Mouse (Mus musculus) liver, postnatal 0 days (tissue): Measurements from ENCODE around the gene Skil. TPM values are rescaled to one million over a fixed set of nuclear protein-coding genes. Genes with fewer than 3 reads are reported as not detected.

Experiments
- ATAC-seq: fragments of 200-750 bp; cut with Nextera tagmentation; 2 replicates; pipeline ENCODE4 v1.8.0; 2017; ENCODE audit warnings: mild to moderate bottlenecking, moderate library complexity
- DNase-seq: peaks from one replicate; pipeline ENCODE4 v3.0.0-alpha.2; 2016
- H3K27ac ChIP-seq: fragments of 300-500 bp; sonication (generic); 2 replicates; pipeline ENCODE4 v1.5.1; 2014; ENCODE audit warnings: antibody characterized with exemption, moderate library complexity, mild to moderate bottlenecking, low read depth
- H3K27me3 ChIP-seq: fragments of 300-500 bp; sonication (generic); 2 replicates; pipeline ENCODE4 v1.6.1; 2014; ENCODE audit warnings: low read length, control low read depth, mixed read lengths; ENCODE audit not compliant: insufficient read depth
- H3K36me3 ChIP-seq: fragments of 300-500 bp; sonication (generic); replicated peaks from 2 replicates; pipeline ENCODE4 v1.6.1; 2014; ENCODE audit warnings: mild to moderate bottlenecking, control low read depth, low read length, moderate library complexity, mixed read lengths; ENCODE audit not compliant: insufficient read depth
- H3K4me1 ChIP-seq: fragments of 300-500 bp; sonication (generic); 2 replicates; pipeline ENCODE4 v1.6.1; 2014; ENCODE audit warnings: antibody characterized with exemption, mild to moderate bottlenecking, control low read depth; ENCODE audit not compliant: insufficient read depth
- H3K4me2 ChIP-seq: fragments of 300-500 bp; sonication (generic); 2 replicates; pipeline ENCODE4 v1.6.1; 2014; ENCODE audit warnings: low read depth, mild to moderate bottlenecking, low read length, moderate library complexity, mixed read lengths
- H3K4me3 ChIP-seq: fragments of 300-500 bp; sonication (generic); 2 replicates; pipeline ENCODE4 v1.5.1; 2014; ENCODE audit warnings: low read depth, low read length
- H3K9ac ChIP-seq: fragments of 300-500 bp; sonication (generic); replicated peaks from 2 replicates; pipeline ENCODE4 v1.6.1; 2014; ENCODE audit warnings: mild to moderate bottlenecking, moderate library complexity
- H3K9me3 ChIP-seq: fragments of 300-500 bp; sonication (generic); 2 replicates; pipeline ENCODE4 v1.6.1; 2016; ENCODE audit warnings: mild to moderate bottlenecking, control low read depth, low read length, mixed read lengths
- CTCF ChIP-seq: sonication (generic); IDR thresholded peaks from 2 replicates; pipeline ENCODE4 v1.5.1; 2016; ENCODE audit warnings: antibody characterized with exemption, low read depth
- EP300 ChIP-seq: IDR thresholded peaks from 2 replicates; pipeline ENCODE4 v1.6.1; 2016; ENCODE audit warnings: antibody characterized with exemption, low read depth, mild to moderate bottlenecking
- WGBS: fragments of 180-500 bp; shearing (Covaris S2); extraction: QIAGEN DNeasy Blood & Tissue Kit; methylation state at CpG from one replicate; pipeline ENCODE4 v1.1.7; 2014; ENCODE audit not compliant: insufficient replicate concordance; 5-methylcytosine and 5-hydroxymethylcytosine counted together
- polyA plus RNA-seq: library from polyadenylated mRNA; unstranded; fragments of >200 nt; fragmentation: Nextera tagmentation; extraction: Ambion mirVana; gene quantifications from 2 replicates; pipeline ENCODE4 v1.2.1, GENCODE M21; 2015

Gene Skil
- polyA plus RNA-seq = 7.3 and 8.2 TPM in 2 replicates

DNA sequence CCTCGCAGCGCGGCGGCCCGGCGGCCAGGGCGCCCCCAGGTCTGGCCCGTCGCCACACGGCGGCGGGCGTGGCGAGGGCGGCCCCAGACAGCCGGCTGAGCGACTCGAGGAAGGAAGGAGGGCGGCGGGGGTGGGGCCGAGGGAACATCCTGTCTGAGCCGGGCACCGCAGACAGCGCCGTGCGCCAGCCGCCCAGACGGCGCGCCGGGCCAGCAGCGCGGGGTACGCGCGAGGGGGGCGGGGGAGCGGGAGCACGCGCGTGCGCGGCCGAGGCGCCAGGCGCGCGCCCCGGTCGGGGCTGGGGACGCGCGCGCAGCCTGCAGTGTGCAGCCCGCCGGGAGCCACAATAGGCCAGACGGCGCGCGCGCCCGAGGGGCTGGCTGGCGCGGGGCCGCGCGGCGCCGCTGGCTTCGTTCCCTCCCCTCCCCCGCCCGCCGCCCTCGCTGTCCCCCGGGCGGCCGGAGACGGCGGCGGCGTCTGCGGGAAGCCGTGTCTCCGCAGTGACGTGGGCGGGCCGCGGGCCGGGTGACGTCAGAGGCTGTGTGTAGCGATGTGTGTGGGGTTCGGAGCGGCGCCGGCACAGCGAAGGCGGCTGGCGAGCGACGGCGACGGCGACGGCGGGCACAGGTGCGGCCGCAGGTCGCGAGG is at the start of gene Skil:
TSS of gene Skil (plus strand) at position 528 of the 648 bp plus-strand sequence.
- ATAC-seq = peak; percentile 89

DNA sequence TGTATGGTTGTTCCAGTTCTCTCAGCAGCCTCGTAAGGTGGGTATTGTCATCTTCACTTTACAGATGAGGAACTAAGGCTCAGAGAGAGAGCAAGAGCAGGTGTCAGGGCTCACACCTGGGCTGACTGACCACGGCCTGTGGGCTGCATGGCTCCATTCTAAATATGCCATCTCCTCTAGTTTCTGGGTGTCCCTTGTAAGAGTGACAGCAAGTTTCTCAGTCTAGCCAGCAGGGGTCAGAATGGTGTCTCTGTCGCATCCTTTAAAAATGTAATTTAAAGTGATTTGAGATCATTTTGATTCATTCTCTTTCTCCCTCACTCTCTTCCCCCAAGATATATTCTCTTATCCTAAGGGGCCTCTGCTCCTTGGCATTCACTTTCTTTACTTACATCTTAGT is 47.6 kb upstream of the Skil start:
- ATAC-seq = no peak
- H3K4me2 ChIP-seq = no peak overlapping the region
- DNase-seq = no peak
- WGBS = 66% methylated on average over 3 of the region's 3 CpGs
- H3K36me3 ChIP-seq = peaks cover 8% of the 10 kb centered on the region; the same call in 1 of the 2 replicates
- H3K9me3 ChIP-seq = no peaks in the 10 kb centered on the region
- no peak overlapping the region for H3K4me3 ChIP-seq
- H3K27ac ChIP-seq = no peak overlapping the region
- H3K9ac ChIP-seq = no peak overlapping the region
- no peaks in the 10 kb centered on the region for H3K27me3 ChIP-seq
- TF ChIP-seq CTCF = peak; percentile 53
- TF ChIP-seq EP300 = no peak
- no peaks in the 10 kb centered on the region for H3K4me1 ChIP-seq

More for the DNA sequence above, at the start of gene Skil:
- Histone ChIP-seq H3K4me2 (peak within 1 kb of the TSS; percentile 85), H3K9me3 (no peaks in the 10 kb centered on the region), H3K27ac (peak within 1 kb of the TSS; percentile 100), H3K36me3 (no peaks in the 10 kb centered on the region), H3K27me3 (no peaks in the 10 kb centered on the region), H3K4me1 (peaks cover 31% of the 10 kb centered on the region), H3K4me3 (peak within 1 kb of the TSS; percentile 93), H3K9ac (peak within 1 kb of the TSS; percentile 96)
- WGBS = 1% methylated on average over 21 of the region's 109 CpGs
- DNase-seq = peak; percentile 96
- TF ChIP-seq CTCF (no peak), EP300 (no peak)

GRCm38 (mm10) chr3:31049087-31049486 is 45.8 kb upstream of the Skil start:
- no peaks in the 10 kb centered on the region for H3K27me3 ChIP-seq
- no peak overlapping the region for H3K9ac ChIP-seq
- H3K36me3 ChIP-seq = 0 out of 2 replicates have a peak, but pooled peaks cover 8% of the 10 kb centered on the region
- no peak for DNase-seq
- 80% methylated on average over 5 of the region's 5 CpGs for WGBS
- H3K4me2 ChIP-seq = no peak overlapping the region
- ATAC-seq = no peak
- H3K4me1 ChIP-seq = no peaks in the 10 kb centered on the region
- H3K27ac ChIP-seq = no peak overlapping the region
- TF ChIP-seq EP300 = no peak
- no peak for TF ChIP-seq CTCF
- no peak overlapping the region for H3K4me3 ChIP-seq
- H3K9me3 ChIP-seq = no peaks in the 10 kb centered on the region

DNA sequence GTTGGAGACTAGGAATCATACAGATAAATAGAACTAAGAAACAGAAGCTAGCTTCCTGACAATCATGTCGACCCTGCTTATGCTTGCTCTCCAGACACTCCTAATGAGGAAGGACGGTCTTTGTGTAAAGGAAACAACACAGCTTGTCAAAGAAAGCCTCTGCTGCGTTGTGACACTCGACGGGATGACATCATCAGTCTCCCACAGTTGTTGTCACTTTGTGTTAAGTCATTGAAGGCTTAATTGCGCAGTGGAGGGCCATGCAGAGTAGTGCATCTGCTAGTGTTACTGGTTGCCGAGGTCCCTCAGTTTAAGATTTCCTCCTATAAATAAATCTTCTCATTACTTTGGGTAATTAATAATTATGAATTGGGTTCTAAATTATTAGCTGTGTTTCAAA is 44.5 kb upstream of the Skil start:
- Histone ChIP-seq H3K36me3 (0 out of 2 replicates have a peak, but pooled peaks cover 8% of the 10 kb centered on the region), H3K27ac (no peak overlapping the region), H3K4me2 (no peak overlapping the region), H3K4me1 (no peaks in the 10 kb centered on the region), H3K4me3 (no peak overlapping the region), H3K27me3 (no peaks in the 10 kb centered on the region), H3K9ac (no peak overlapping the region), H3K9me3 (no peaks in the 10 kb centered on the region)
- 63% methylated on average over 7 of the region's 7 CpGs for WGBS
- TF ChIP-seq CTCF = no peak
- TF ChIP-seq EP300 = no peak
- ATAC-seq (no peak), DNase-seq (no peak)

GRCm38 (mm10) chr3:31051730-31052129 is 43.1 kb upstream of the Skil start:
- no peaks in the 10 kb centered on the region for H3K27me3 ChIP-seq
- DNase-seq (no peak), ATAC-seq (no peak)
- H3K4me1 ChIP-seq = peaks cover 2% of the 10 kb centered on the region; the same call in 1 of the 2 replicates
- H3K36me3 ChIP-seq = 0 out of 2 replicates have a peak, but pooled peaks cover 8% of the 10 kb centered on the region
- WGBS = 82% methylated on average over 9 of the region's 9 CpGs
- no peak overlapping the region for H3K4me3 ChIP-seq
- no peak overlapping the region for H3K4me2 ChIP-seq
- no peaks in the 10 kb centered on the region for H3K9me3 ChIP-seq
- no peak overlapping the region for H3K27ac ChIP-seq
- no peak for TF ChIP-seq CTCF
- TF ChIP-seq EP300 = no peak
- H3K9ac ChIP-seq = no peak overlapping the region

DNA sequence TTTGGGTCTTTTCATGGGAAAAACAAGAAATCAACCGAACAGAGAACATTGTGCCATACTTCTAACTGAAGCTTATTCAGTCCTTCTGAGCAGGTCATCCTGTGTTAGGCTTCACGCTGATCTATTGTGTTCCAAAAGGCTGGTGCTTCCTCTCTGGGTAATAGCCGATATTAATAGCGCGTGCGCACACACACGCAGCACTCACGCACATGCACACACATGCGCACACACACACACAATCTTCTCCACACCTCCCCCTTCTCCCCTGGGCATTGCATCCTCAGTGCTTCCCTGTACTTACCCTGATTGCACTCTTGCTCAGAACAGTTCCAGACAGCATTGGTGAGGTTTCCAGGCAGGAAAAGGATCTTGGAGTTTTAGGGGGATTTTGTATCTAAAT is 41.7 kb upstream of the Skil start:
- ATAC-seq (no peak), DNase-seq (no peak)
- TF ChIP-seq EP300 (no peak), CTCF (no peak)
- Histone ChIP-seq H3K27ac (no peak overlapping the region), H3K9me3 (no peaks in the 10 kb centered on the region), H3K27me3 (no peaks in the 10 kb centered on the region), H3K4me3 (no peak overlapping the region), H3K36me3 (0 out of 2 replicates have a peak, but pooled peaks cover 7% of the 10 kb centered on the region), H3K9ac (no peak overlapping the region), H3K4me1 (peaks cover 2% of the 10 kb centered on the region; the same call in 1 of the 2 replicates), H3K4me2 (no peak overlapping the region)
- WGBS = 93% methylated on average over 9 of the region's 9 CpGs
